Mouse (Mus musculus) olfactory bulb, adult 2 months (tissue): ENCODE data around the gene Gper1.

ENCODE experiments used
- CTCF ChIP-seq: fragments of 200-500 bp; IDR thresholded peaks from 2 replicates; pipeline ENCODE4 v1.5.1; 2012; ENCODE audit warnings: low read depth, mild to moderate bottlenecking, low read length, moderate library complexity; ENCODE audit not compliant: insufficient read depth
- POLR2A ChIP-seq: fragments of 200-500 bp; IDR thresholded peaks from 2 replicates; pipeline ENCODE4 v1.6.1; 2012; ENCODE audit warnings: mild to moderate bottlenecking, low read depth, low read length, moderate library complexity; ENCODE audit not compliant: insufficient read depth

DNA sequence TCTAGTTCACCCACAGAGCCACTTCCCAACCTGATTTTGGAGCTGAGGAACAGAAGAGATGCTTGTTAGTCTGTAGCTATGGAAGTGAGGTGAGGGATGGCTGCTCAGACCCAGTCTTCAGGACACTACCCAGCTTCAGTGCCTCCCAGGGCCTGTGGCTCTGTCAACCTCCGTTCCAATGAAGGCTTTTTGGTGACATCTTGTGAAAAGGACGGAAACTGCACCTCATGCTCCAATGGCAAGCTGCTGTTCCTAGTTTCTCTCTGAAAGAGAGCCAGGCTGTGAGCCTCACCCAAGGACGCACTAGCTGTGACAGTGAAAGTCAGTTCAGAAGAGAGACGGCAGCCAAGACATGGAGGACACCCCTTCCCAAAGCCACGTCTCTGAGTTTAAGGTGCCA is 45.0 kb downstream of the Gper1 start:
- TF ChIP-seq POLR2A (no peak), CTCF (no peak)
